Mouse (Mus musculus): ENCODE measurements around the gene Tln1. TPM values are rescaled to one million over a fixed set of nuclear protein-coding genes. Genes with fewer than 3 reads are reported as not detected.

Gene Tln1
- polyA plus RNA-seq, 1 experiment from 2014 or later = 90.9 TPM

DNA sequence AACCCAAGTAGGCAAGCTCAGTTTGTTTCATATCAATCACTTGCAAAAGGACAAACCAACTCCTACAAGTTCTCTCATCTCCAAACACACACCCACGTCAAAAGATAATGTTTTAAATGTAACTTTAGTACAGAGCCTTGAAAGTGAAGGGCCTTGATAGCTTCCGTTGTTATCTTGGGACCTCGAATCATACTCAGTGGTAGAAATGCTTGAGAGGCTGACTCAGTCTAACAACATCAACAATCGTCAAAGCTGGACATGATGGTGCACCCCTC lies 1.0 kb upstream of the Tln1 start:
- peaks cover 26 to 41% of the 10 kb centered on the region in 2 experiments for H3K4me1 ChIP-seq (ENCODE audit: control insufficient read depth in 2 of 2, insufficient read depth in 2 of 2, low read length in 2 of 2)
- peak overlapping the region; percentile 100; a peak in 3 of 4 replicates for H3K27ac ChIP-seq (replicated peaks in 1 of 2; ENCODE audit: control insufficient read depth in 1 of 2, insufficient read depth in 1 of 2, low read depth in 2 of 2, low read length in 2 of 2)
- 42% methylated on average over 4 of the region's 4 CpGs for WGBS
- no peak for ATAC-seq (ENCODE audit: insufficient number of reproducible peaks, insufficient read depth, low FRiP score, low read depth)
- no peaks in the 10 kb centered on the region for H3K9me3 ChIP-seq (ENCODE audit: control insufficient read depth, low read length)
- H3K27me3 ChIP-seq (ENCODE audit: control insufficient read depth, insufficient read depth, low read length) = no peaks in the 10 kb centered on the region
- H3K4me2 ChIP-seq (ENCODE audit: low read length) = peak overlapping the region; percentile 88
- H3K9ac ChIP-seq (ENCODE audit: low read length) = peak overlapping the region; percentile 99
- peak overlapping the region; percentile 93 to 99 for H3K4me3 ChIP-seq (ENCODE audit: control insufficient read depth in 1 of 2, insufficient read depth in 1 of 2, low read depth in 1 of 2, low read length in 2 of 2)
- H3K36me3 ChIP-seq (ENCODE audit: control insufficient read depth, insufficient read depth, low read length) = peaks cover 53% of the 10 kb centered on the region

DNA sequence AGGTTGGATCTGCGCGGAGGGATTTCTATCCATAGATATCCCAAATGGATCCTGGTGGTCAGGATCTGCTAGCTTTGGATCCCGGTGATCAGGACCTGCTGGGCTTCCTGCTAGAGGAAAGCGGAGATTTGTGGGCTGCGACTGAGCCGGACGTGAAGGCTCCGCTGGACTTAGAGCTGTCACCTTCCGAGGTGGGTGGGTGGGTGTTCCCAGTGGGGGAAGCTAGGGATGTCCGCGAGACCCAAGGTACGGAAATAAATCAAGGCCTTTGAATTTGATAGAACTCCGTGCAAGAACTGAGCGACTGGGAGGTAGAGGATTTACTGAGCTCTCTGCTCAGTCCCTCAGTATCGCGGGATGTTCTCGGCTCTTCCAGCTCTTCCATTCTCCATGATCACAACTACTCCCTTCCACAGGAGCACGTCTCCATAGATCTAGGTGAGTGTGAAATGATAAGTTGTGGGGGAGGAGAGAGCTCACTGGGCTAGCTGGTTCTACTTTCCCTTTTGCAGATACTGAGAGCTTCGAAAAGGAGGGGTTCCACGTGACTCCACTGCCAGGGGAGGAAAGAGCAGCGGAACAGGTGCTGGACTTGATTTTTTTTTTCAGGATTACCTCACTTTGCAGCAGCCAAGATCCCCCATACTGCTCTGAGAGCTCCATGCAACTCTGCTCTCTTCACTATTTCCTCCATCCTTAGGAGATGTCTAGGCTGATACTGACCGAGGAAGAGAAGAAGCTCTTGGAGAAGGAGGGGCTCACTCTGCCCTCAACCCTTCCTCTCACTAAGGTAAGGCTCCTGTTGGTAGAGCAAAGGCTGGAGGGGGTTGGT lies 494 bp upstream of the Tln1 start:
- ATAC-seq (ENCODE audit: insufficient number of reproducible peaks, insufficient read depth, low FRiP score, low read depth) = no peak
- WGBS = 2% methylated on average over 22 of the region's 22 CpGs
- peak overlapping the region; percentile 93 to 99 for H3K4me3 ChIP-seq (ENCODE audit: control insufficient read depth in 1 of 2, insufficient read depth in 1 of 2, low read depth in 1 of 2, low read length in 2 of 2)
- peak overlapping the region; percentile 88 for H3K4me2 ChIP-seq (ENCODE audit: low read length)
- peak overlapping the region; percentile 99 for H3K9ac ChIP-seq (ENCODE audit: low read length)
- H3K27me3 ChIP-seq (ENCODE audit: control insufficient read depth, insufficient read depth, low read length) = no peaks in the 10 kb centered on the region
- H3K27ac ChIP-seq (replicated peaks in 1 of 2; ENCODE audit: control insufficient read depth in 1 of 2, insufficient read depth in 1 of 2, low read depth in 2 of 2, low read length in 2 of 2) = peak overlapping the region; percentile 100
- H3K9me3 ChIP-seq (ENCODE audit: control insufficient read depth, low read length) = no peaks in the 10 kb centered on the region
- H3K36me3 ChIP-seq (ENCODE audit: control insufficient read depth, insufficient read depth, low read length) = peaks cover 48% of the 10 kb centered on the region
- H3K4me1 ChIP-seq (ENCODE audit: control insufficient read depth in 2 of 2, insufficient read depth in 2 of 2, low read length in 2 of 2) = peaks cover 30 to 46% of the 10 kb centered on the region in 2 experiments

DNA sequence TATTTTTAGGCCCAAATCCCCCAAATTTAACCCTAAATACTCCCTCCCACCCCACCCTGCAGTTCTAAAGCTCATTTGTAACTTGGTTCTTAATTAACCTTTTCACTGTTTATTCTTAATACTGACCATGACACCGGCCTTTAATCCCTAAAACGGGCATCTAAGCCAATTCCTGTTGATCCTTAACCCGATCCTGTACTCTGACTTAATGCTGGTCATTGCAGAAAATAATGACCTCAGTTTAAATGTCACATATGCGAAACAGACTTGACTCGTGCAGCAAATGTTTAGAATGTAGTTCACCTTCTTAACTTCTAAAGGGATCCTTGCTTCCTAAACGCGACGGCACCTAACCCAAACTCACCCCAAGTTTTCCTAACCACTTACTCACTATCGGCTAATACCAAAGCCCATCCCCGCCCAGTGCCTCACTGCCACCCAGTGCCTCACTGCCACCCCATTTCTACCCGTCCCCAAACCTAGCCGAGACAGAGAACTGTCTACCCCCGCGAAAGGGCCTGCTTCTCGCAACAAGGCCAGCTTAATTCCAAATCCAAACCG lies 975 bp downstream of the Tln1 start:
- H3K36me3 ChIP-seq (ENCODE audit: control insufficient read depth, insufficient read depth, low read length) = peaks cover 42% of the 10 kb centered on the region
- no peak for ATAC-seq (ENCODE audit: insufficient number of reproducible peaks, insufficient read depth, low FRiP score, low read depth)
- H3K4me1 ChIP-seq (ENCODE audit: control insufficient read depth in 2 of 2, insufficient read depth in 2 of 2, low read length in 2 of 2) = peaks cover 39 to 58% of the 10 kb centered on the region in 2 experiments
- peak overlapping the region; percentile 93 to 99 for H3K4me3 ChIP-seq (ENCODE audit: control insufficient read depth in 1 of 2, insufficient read depth in 1 of 2, low read depth in 1 of 2, low read length in 2 of 2)
- peak overlapping the region; percentile 100 for H3K27ac ChIP-seq (replicated peaks in 1 of 2; ENCODE audit: control insufficient read depth in 1 of 2, insufficient read depth in 1 of 2, low read depth in 2 of 2, low read length in 2 of 2)
- 1% methylated on average over 16 of the region's 16 CpGs for WGBS
- H3K9me3 ChIP-seq (ENCODE audit: control insufficient read depth, low read length) = no peaks in the 10 kb centered on the region
- H3K4me2 ChIP-seq (ENCODE audit: low read length) = peak overlapping the region; percentile 88
- H3K27me3 ChIP-seq (ENCODE audit: control insufficient read depth, insufficient read depth, low read length) = no peaks in the 10 kb centered on the region
- peak overlapping the region; percentile 99 for H3K9ac ChIP-seq (ENCODE audit: low read length)

GRCm38 (mm10) chr4:43560976-43561375 lies 1.5 kb downstream of the Tln1 start:
- H3K4me1 ChIP-seq (ENCODE audit: control insufficient read depth in 2 of 2, insufficient read depth in 2 of 2, low read length in 2 of 2) = peaks cover 39 to 58% of the 10 kb centered on the region in 2 experiments
- WGBS = 13% methylated on average over 2 of the region's 2 CpGs

GRCm38 (mm10) chr4:43560243-43560611 lies 2.3 kb downstream of the Tln1 start:
- 4% methylated on average over 6 of the region's 6 CpGs for WGBS
- H3K9me3 ChIP-seq (ENCODE audit: control insufficient read depth, low read length) = no peaks in the 10 kb centered on the region
- H3K4me2 ChIP-seq (ENCODE audit: low read length) = peak overlapping the region; percentile 88
- H3K36me3 ChIP-seq (ENCODE audit: control insufficient read depth, insufficient read depth, low read length) = peaks cover 42% of the 10 kb centered on the region
- no peaks in the 10 kb centered on the region for H3K27me3 ChIP-seq (ENCODE audit: control insufficient read depth, insufficient read depth, low read length)
- H3K9ac ChIP-seq (ENCODE audit: low read length) = peak overlapping the region; percentile 99
- H3K4me3 ChIP-seq (ENCODE audit: control insufficient read depth in 1 of 2, insufficient read depth in 1 of 2, low read depth in 1 of 2, low read length in 2 of 2) = peak overlapping the region; percentile 41 to 93
- peak overlapping the region; percentile 79 to 100 for H3K27ac ChIP-seq (replicated peaks in 1 of 2; ENCODE audit: control insufficient read depth in 1 of 2, insufficient read depth in 1 of 2, low read depth in 2 of 2, low read length in 2 of 2)
- peaks cover 39 to 58% of the 10 kb centered on the region in 2 experiments for H3K4me1 ChIP-seq (ENCODE audit: control insufficient read depth in 2 of 2, insufficient read depth in 2 of 2, low read length in 2 of 2)
- no peak for ATAC-seq (ENCODE audit: insufficient number of reproducible peaks, insufficient read depth, low FRiP score, low read depth)

More at GRCm38 (mm10) chr4:43560976-43561375, 1.5 kb downstream of the Tln1 start:
- Histone ChIP-seq H3K27me3 (ENCODE audit: control insufficient read depth, insufficient read depth, low read length) (no peaks in the 10 kb centered on the region), H3K27ac (replicated peaks in 1 of 2; ENCODE audit: control insufficient read depth in 1 of 2, insufficient read depth in 1 of 2, low read depth in 2 of 2, low read length in 2 of 2) (peak overlapping the region; percentile 79 to 100), H3K9ac (ENCODE audit: low read length) (peak overlapping the region; percentile 99), H3K4me3 (ENCODE audit: control insufficient read depth in 1 of 2, insufficient read depth in 1 of 2, low read depth in 1 of 2, low read length in 2 of 2) (peak overlapping the region; percentile 52 to 93), H3K36me3 (ENCODE audit: control insufficient read depth, insufficient read depth, low read length) (peaks cover 42% of the 10 kb centered on the region), H3K9me3 (ENCODE audit: control insufficient read depth, low read length) (no peaks in the 10 kb centered on the region), H3K4me2 (ENCODE audit: low read length) (peak overlapping the region; percentile 88)
- ATAC-seq (ENCODE audit: insufficient number of reproducible peaks, insufficient read depth, low FRiP score, low read depth) = no peak

DNA sequence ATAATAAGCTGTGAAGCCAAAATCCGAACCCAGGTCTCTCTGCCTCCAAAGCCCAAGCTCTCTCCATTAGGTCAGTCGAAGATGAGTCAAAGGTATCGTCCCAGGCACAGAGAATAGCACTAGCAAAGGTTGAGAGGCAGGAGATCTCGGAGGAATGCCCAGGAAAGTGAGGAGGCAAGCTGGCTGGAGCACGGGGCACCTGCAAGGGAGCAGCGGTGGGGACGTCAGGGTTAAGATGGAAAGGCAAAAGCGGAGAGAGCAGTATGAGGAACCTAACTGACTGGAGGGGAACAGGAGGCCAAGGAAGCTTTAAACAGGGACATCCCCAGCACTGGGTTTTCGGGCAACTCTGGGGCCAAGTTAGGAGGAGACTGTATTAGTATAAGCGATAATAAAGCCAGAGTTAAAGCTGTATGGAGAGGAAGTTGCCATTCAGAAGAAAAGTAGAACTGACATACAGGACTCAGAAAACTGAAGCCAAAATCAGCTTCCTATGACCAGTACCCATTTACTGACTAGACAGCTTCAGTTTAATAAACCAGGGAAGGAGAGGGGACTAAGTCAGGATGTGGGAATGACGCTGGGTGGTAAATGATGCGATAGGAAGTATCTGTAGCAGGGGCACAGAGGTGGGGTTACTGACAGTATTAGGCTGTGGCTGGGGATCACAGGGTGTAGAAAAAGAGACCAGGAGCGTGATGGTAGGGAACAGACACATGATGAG lies 2.8 kb downstream of the Tln1 start:
- H3K4me1 ChIP-seq (ENCODE audit: control insufficient read depth in 2 of 2, insufficient read depth in 2 of 2, low read length in 2 of 2) = peaks cover 39 to 58% of the 10 kb centered on the region in 2 experiments
- 49% methylated on average over 13 of the region's 13 CpGs for WGBS
- H3K9ac ChIP-seq (ENCODE audit: low read length) = peak overlapping the region; percentile 99
- H3K36me3 ChIP-seq (ENCODE audit: control insufficient read depth, insufficient read depth, low read length) = peaks cover 42% of the 10 kb centered on the region
- H3K27me3 ChIP-seq (ENCODE audit: control insufficient read depth, insufficient read depth, low read length) = no peaks in the 10 kb centered on the region
- H3K4me3 ChIP-seq (ENCODE audit: control insufficient read depth in 1 of 2, insufficient read depth in 1 of 2, low read depth in 1 of 2, low read length in 2 of 2) = peak overlapping the region; percentile 41 to 93
- peak overlapping the region; percentile 88 for H3K4me2 ChIP-seq (ENCODE audit: low read length)
- H3K27ac ChIP-seq (replicated peaks in 1 of 2; ENCODE audit: control insufficient read depth in 1 of 2, insufficient read depth in 1 of 2, low read depth in 2 of 2, low read length in 2 of 2) = peak overlapping the region; percentile 79 to 100
- no peaks in the 10 kb centered on the region for H3K9me3 ChIP-seq (ENCODE audit: control insufficient read depth, low read length)
- ATAC-seq (ENCODE audit: insufficient number of reproducible peaks, insufficient read depth, low FRiP score, low read depth) = no peak

DNA sequence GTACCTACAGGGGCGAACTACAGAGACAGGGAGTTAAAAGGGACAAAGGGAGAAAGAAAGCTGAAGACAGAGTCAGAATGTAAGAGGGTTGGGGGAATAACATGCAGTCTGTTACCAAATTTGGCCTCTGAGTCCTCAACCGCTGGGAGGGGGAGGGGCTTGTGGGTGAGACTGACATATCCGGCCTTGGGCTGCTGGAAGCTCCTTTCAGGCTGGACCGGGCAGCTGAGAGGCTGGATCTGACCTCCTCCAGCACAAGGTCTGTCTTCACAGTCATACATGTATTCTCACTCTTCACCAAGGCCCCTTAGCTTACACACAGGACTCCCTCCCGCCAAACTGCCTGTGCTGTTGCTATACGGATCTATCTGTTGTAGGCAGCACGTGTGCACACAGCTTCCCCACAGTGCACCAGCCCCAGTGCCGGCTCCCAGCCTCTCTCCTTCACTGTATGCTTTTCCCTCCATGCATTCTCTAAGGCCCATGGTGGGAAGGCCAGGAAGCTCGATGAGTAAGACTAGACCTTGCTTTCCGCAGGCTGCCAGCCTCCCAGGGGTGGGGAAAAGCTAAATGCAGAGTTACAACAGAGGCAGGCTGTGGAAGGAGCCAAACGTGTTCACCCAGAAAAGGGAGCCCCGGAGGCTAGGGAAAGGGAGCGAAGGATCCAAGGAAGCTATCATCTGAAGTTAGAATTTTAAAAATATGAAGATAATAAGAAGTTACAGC lies 3.7 kb downstream of the Tln1 start:
- H3K4me3 ChIP-seq (ENCODE audit: control insufficient read depth in 1 of 2, insufficient read depth in 1 of 2, low read depth in 1 of 2, low read length in 2 of 2) = peak overlapping the region; percentile 23 to 93
- WGBS = 9% methylated on average over 13 of the region's 13 CpGs
- peak; percentile 26 for ATAC-seq (ENCODE audit: insufficient number of reproducible peaks, insufficient read depth, low FRiP score, low read depth)
- H3K4me2 ChIP-seq (ENCODE audit: low read length) = peak overlapping the region; percentile 88
- no peaks in the 10 kb centered on the region for H3K27me3 ChIP-seq (ENCODE audit: control insufficient read depth, insufficient read depth, low read length)
- peak overlapping the region; percentile 99 for H3K9ac ChIP-seq (ENCODE audit: low read length)
- H3K27ac ChIP-seq (replicated peaks in 1 of 2; ENCODE audit: control insufficient read depth in 1 of 2, insufficient read depth in 1 of 2, low read depth in 2 of 2, low read length in 2 of 2) = peak overlapping the region; percentile 97 to 100
- peaks cover 37 to 53% of the 10 kb centered on the region in 2 experiments for H3K4me1 ChIP-seq (ENCODE audit: control insufficient read depth in 2 of 2, insufficient read depth in 2 of 2, low read length in 2 of 2)
- H3K9me3 ChIP-seq (ENCODE audit: control insufficient read depth, low read length) = no peaks in the 10 kb centered on the region
- H3K36me3 ChIP-seq (ENCODE audit: control insufficient read depth, insufficient read depth, low read length) = peaks cover 47% of the 10 kb centered on the region

Measured in heart, embryonic 14.5 days (tissue).